Mouse (Mus musculus) mouse embryonic stem cell (cell line): ENCODE measurements around the gene Tnfaip3.

Source experiments
- in situ Hi-C, 2 experiments: fragments of 300-500 bp; cut with MboI; formaldehyde crosslinking; loops; 1 replicate in 1 of 2; 3 replicates in 1 of 2; pipeline ENCODE4 v1.14.3; 2019 to 2020; ENCODE audit warnings: low sequenced_read_pairs in 2 of 2, low pct_unique_long_range_greater_than_20kb in 1 of 2, mixed read lengths in 1 of 2; ENCODE audit not compliant: unreplicated experiment in 1 of 2

Tnfaip3 gene

DNA sequence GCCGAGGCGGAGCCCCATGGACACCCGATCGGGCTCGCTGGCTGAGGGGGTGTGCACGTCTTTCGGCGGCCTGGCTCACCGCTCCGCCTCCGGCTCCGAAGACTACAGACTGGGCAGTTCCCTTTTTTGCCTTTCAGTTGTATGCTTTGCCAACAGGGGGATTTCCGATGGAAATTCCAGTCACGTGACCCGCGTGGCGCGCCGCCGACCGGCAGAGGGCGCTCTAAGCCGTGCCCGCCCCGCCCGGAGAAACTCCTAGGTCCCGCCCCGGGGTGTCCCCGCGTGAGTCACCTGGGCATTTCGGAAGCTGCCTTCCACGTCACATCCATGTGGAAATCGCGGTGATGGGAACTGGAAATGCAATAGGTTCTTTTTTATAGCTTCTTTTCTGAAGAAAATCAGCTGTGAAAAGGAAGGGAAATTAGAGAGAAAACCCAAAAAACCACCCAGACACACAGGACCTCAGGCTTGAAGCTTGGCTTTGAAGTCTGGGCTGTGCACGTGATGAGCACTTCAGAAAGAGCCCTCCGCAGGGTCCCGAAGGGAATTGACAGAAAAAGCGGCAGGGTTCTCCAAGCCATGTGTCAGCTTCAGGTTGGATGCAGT is at the start of gene Tnfaip3:
Gene Tnfaip3, minus strand, starts transcription at position 401 of the 606 bp plus-strand sequence.
- in situ Hi-C loops: loop anchor here in 1 of 2 experiments (10.0 kb wide), 1 partner anchor 169 kb away; no protein-coding TSS in a partner anchor

DNA sequence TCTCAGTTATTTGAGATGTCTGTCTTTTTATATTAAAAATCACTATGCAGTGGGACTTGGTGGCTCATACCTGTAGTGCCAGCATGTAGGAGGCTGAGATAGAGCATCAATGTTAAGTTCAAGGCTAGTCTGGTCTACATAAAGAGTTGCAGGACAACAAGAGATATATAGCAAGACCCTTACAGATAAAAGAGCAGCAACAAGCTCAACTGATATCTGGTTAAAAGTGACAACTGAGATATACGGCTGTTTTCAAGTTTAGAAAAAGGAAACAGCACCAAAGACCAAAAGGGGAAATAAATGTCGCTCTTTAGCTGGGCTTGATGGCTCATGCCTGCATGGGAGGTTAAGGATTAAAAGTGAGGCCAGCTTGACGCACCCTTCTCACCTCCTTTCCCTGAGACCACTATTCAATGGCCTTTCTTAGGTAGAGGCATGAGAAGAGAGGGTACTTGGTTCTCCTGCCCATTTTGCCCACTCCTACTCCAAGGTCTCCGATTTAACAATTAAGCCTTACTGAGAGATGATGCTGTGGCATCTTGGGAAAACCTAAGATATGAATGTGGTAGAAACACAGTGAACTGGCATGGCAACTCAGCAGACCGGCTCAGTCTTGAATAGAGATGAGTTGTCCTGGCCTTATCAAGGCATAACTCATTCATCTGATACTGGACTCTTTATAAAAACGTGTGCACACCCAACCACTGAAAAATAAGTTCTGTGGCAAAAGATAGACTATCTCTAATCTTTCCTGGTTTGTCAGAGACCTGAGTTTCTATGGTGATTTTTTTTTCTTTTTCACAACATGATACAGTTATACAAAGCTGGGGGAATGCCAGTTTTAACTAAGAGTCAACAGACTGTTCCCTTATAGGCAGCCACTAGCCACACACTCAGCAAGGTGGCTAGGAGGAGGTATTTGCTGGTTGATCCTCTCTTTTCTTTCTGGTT is 49.5 kb upstream of the Tnfaip3 start:
- in situ Hi-C loops: no loop called here

DNA sequence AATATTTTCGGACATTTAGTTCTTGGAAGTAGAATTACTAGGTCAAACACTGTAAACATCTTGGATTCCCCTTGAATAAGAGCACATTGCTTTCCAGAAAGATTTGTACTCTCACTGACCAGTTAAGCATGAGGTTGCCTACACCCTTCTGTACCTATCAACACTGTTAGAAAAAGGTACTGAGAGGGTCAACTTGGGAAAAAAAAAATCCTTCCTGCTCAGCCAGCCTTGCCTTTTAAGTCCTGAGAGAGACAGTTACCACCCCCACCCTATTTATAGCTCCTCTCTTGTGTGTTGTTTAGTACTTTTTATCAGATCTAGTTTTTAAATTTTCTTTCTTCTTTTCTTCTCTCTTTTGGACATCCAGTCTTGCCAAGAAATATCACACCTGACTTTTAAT is 48.2 kb upstream of the Tnfaip3 start:
- in situ Hi-C loops: no loop called here

DNA sequence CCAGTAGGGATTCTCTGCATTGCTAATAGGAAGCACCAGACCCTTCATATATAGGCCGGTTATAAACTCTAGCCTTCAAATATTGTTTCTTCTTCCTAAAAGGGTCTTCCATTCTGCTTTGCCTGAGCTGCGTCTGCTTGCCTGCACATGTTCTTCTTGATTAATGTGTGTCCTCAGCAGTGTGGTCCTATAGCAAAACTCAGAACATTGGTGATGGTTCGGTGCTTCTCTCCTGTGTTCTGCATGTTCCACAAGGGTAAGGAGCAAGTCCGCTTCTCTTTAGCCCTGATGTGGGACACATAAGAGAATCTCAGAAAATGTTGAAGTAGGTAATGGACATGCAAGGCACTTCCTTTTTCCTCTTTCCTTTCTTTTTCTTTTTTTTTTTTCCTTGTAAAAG is 47.8 kb upstream of the Tnfaip3 start:
- in situ Hi-C loops: no loop called here

DNA sequence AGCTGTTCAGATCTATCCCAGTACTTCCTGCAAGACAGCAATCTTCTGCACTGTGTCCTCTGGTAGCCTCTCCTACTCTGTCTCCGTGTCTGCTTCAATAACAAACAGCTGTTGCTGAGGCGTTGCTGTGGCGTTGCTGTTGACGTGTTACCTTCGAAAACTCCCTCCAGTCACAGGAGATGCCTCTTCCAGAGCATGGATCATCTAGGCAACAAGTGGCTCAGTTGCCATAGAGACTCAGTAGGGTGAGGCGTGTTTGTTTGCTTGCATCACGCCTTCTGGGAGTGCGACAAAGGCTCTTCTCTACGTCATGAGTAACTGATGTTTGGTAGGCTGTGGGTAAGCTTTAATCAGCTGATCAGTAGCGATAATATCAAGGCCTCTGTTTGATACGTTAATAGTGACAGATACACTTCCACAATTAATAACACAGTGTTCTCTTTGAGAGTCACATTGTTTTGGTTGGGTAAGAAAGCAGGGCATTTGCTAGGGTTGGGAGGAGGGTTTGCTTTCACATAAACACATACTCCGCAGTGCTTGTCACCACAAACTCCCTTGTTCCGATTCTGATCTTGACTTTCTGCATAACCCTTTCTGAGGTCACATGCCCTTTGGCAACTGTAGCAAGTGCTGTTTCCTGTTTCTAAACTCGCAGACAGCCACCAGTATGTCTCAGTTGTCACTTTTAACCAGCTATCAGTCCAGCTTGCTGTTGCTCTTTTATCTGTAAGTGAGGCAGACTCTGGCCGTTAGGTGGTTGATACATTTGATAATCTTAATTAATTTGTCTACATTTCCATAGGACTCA is 46.8 kb upstream of the Tnfaip3 start:
- in situ Hi-C loops: no loop called here

DNA sequence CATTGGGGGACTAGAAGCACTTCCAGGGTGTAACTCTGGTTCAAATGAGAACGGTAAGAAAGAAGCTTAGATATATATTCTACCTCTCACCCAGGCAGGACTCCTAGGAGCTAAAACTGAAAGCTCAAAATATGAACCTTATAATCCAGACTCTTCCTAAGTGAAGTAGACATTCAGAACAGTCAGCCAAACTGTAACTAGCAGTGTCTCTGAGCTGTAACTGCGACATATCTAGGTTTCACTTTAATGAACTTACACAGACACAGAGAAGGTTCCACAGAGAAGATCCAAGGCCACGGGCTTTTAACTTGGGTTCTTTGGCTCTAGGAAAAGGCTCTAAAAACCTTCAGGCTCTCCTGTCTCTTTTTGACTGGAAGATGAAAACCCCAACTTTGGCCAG is 45.7 kb upstream of the Tnfaip3 start:
- in situ Hi-C loops: no loop called here

DNA sequence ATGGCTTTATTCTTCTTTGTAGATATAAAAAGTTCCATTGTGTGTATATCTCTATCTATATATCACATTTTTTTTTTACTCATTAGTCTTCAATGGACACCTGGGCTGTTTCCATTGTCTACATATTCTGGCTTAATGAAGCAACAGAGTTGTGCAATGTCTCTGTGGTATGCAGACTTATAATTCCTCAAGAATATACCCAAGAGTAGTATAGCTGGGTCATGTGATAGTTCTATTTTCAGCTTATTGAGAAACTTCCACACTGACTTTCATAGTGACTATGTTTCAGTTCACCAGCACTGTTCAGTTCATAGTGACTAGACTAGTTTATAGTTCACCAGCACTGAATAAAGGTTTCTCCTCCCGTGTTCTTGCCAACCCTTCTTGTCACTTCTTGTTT is 38.1 kb upstream of the Tnfaip3 start:
- in situ Hi-C loops: no loop called here

DNA sequence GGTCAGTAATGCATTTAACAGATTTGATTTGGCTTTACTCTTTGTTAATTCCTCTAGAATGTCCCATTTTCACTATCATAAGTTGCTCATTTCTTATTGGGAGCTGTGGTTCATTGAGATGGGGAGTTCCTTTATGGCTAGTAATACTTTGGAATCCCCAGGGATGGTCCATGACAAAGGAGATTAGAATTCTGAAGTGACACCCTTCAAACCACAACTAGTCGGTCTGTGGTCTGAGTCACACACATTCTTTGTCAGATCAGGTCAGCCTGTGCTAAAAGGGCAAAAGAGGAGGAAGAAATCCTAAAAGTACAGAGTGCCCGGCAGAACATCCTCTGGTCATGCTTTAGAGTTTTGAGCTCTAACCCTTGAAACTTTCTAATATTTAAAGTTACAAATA is 30.5 kb upstream of the Tnfaip3 start:
- in situ Hi-C loops: no loop called here

DNA sequence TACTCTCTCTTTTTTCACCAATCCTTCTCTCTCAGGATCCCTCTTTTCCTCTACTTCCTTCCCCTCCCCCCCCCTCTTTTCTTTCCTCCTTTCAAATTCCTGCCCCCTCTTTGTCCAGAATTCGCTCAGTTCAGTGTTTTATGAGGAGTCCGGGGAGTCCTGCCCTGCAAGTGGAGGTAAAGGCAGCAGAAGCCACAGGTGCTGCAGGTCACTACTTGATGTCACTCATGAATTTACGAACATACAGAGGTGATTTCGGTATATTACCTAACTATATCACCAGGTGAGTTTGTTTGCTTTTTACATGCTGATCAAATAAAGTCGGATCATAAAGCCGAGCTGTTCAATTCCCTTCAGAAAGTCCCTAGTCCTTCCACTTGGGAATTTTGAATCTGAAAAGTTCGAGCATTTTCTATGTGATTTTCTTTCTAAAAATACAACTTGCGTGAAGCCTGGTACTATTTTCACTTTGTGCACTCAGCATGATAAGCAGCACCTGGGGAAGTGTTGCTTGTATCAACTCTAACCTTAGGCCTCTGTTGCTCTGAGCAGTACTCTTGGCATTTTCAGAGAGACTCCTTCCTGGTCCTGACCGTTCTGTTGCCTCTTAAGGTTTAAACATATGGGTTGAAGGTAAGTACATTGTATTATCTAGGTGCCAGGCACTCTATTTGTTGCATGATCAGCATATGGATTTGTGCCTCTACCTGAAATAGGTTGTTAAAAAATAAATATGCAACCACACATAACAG is 29.5 kb upstream of the Tnfaip3 start:
- in situ Hi-C loops: no loop called here

DNA sequence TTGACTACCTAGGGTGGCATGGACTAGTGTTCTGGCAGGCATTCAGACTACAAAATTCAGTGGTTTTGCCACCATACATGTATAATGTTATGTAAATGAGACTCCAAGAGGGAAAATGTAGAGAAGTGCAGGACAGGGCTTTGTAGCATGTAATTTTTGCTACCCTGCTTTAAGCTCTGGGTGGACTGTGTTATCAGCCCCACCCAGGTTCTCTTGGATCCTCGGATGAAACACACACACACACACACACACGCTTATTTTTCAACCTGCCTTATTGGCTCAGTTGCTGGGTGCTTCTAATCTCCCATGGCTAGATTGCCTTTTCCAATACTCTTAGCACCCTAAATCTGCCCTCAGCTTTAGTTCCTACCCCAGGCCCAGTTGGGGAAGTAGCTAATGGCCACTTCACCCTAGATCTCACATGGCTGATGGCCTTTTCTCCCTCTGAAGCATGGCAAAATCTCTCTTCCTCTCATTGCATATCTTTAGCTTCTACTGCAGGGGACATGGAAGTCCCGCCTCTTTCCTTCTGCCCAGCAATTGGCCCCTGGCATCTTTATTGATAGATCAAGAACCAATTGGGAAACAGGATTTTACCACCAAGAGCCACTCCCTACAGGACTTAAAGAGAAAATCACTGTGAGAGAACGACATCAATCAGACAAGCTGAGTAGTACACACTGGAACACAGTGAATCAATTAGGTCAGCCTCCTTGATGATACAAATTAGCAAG is 28.2 kb upstream of the Tnfaip3 start:
- in situ Hi-C loops: no loop called here

DNA sequence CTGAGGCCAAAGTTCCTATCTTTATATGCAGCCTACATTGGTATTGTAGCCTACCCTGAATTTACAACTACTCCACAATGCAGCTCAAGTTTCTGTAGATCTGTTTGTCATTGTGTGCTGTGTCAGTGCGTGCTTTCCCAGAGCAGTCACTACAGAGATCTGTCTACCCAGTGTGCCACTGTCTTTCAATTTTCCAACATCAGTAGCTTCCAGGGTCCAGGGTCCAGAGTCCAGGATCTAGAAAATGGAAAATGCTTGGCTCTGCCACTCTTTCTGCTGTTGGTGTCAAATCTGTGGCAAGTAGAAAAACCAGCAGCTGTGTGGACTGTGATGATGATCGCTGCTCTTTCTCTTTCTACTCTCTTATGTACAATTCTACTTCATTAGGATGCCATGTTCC is 24.7 kb upstream of the Tnfaip3 start:
- in situ Hi-C loops: no loop called here

DNA sequence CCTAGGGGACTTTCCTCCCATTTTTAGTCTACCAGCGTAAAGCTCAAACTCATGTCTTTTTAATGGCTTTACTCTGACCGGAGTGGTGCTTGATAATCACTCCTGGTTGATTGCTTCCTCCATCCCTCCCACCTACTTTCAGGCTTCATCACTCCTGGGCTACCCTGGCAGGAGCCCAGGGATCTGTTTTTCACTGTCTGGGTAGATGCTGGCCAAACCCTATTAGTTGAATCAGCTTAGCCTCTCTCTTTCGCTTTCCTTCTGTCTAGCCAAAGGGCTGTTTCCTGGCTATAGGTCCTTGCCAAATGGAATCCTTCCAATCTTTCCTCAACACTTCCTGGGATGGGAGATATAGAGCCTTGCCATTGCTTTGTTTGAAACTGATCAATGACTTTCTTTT is 19.3 kb upstream of the Tnfaip3 start:
- in situ Hi-C loops: no loop called here

DNA sequence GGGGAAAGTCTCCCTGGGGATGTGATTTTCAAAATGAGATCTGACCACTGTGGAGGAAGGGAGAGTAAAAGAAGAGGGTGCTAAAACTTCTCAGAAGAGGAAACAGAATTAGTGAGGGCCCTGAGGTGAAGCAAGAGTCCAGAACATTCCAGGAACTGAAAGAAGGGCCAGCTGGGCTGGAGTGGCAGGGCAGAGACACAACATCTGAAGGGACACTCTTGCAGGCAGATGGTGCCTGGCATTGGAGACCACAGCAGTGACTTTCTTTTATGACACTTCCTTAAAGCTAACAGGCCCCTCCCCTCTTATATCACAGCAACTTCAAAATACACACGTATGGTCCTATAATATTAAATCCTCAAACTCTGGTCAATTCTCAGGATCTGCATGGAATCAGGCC is 18.2 kb upstream of the Tnfaip3 start:
- in situ Hi-C loops: no loop called here

DNA sequence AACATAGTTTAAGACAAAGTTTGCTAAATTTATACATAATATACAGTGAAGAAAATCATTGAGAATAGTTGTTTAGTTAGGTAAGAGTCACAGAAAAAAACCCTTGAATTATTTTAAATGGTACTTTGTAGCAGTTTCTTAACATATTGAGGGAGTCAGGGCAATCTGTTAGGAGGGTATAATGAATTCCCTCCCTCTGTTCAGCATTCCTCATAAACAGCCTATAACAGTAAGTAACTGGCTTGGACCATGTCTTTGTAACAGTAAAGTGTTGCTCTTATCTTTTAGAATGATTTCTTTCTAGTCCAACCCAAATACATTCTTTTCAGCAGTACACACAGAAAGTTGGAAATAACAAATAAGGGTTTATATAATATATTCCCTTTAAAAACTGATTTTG is 16.4 kb upstream of the Tnfaip3 start:
- in situ Hi-C loops: no loop called here

DNA sequence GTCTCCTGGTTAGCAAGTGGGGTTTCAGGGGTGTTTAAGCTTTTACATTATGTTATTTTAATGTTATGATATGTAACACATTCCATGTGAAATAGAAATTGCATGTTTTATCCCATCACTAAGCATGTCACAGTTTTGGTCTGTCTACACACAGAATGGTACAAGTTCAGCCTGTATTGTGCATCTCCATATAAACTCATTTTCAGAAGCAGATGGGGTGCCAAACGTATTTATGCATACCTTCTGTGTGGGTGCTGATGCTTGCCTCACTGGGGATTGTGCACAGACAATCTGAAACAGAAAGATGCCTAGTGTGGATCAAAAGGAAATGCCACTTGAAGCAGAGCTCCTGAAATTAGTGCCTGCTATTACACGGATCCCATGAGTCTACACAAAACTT is 15.2 kb upstream of the Tnfaip3 start:
- in situ Hi-C loops: no loop called here

DNA sequence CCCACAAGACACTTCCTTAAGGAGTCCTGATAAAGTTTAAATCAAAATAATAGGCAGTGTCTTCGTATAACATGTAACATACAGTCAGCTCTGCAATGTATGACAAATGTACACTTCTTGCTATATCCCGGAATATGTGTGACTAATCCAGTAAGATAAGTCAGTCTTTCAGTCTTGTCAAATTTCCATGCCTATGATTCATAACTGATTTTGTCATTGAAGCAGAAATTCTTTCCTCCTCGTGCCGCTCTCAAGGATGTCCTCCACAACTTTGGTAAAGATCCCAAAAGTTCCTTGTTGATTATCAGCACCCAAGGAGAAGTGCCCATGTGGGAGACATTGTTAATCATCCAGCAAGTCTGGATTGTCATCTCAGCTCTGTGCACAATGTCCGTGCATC is 11.3 kb upstream of the Tnfaip3 start:
- in situ Hi-C loops: no loop called here

DNA sequence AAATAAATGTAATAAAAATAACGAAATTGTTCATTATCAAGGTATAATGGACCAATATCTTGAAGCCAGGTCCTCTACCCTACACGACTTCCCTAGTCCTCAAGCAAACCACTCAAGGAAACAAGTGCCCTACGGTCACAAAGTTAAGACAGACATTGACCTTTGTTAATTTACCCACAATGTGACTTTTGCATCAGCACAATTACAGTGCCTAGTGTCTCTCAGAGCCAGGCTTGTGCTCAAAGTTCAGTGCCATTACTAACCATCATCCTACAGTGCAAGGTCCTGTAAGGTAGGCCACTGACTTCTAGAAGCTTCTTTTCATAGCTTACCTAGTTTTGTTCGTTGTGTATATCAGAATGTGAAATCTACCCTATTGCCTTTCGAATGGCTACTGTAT is 8.9 kb upstream of the Tnfaip3 start:
- in situ Hi-C loops: no loop called here
